Mouse (Mus musculus) gastrocnemius, adult 2 months (tissue): Measurements from ENCODE around the gene Manba. TPM values are rescaled to one million over a fixed set of nuclear protein-coding genes. Genes with fewer than 3 reads are reported as not detected.

Source experiments
- DNase-seq: peaks from one replicate; pipeline ENCODE4 v3.0.0; 2022
- H3K27ac ChIP-seq: fragments of 200-600 bp; 2 replicates; pipeline ENCODE4 v1.8.1; 2022; ENCODE audit warnings: mild to moderate bottlenecking
- H3K4me3 ChIP-seq: fragments of 200-600 bp; 2 replicates; pipeline ENCODE4 v1.8.1; 2022; ENCODE audit warnings: mild to moderate bottlenecking, moderate library complexity
- CTCF ChIP-seq: fragments of 200-600 bp; IDR thresholded peaks from 2 replicates; pipeline ENCODE4 v1.8.1; 2022; ENCODE audit warnings: antibody characterized with exemption, mild to moderate bottlenecking, moderate library complexity
- intact Hi-C: fragments of 180-260 bp; cut with DNase I; formaldehyde crosslinking; loops from one replicate; pipeline ENCODE4 v1.15.1; 2025
- total RNA-seq, 2 experiments: library from RNA; stranded (reverse); gene quantifications; 2 replicates each; pipeline ENCODE4 v1.2.3; 2021

The Manba gene
- total RNA-seq, 2 experiments from 2014 or later, result 2.3 to 5.6 TPM

DNA sequence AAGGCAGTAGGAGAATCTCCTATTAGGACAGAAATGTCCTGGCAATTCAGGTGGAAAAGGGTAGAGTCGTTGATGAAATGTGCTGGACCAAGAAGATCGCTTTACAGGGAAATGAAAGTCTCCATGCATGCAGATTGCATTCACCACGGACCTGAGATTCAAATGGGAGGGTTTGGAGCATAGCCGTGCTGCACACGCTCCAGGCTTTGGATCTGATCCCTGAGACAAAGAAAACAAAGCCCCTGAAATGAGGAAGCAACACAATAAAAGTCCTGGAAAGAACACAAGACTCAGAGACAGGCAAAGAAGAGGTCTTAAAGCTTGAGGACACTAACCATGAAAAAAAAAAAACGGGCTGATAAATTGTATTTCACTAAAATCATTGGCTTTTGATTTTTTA, 69.8 kb downstream of the Manba start:
- intact Hi-C loops, result no loop called here
- no peak overlapping the region for H3K4me3 ChIP-seq
- no peak for DNase-seq
- no peak overlapping the region for H3K27ac ChIP-seq
- no peak for TF ChIP-seq CTCF

DNA sequence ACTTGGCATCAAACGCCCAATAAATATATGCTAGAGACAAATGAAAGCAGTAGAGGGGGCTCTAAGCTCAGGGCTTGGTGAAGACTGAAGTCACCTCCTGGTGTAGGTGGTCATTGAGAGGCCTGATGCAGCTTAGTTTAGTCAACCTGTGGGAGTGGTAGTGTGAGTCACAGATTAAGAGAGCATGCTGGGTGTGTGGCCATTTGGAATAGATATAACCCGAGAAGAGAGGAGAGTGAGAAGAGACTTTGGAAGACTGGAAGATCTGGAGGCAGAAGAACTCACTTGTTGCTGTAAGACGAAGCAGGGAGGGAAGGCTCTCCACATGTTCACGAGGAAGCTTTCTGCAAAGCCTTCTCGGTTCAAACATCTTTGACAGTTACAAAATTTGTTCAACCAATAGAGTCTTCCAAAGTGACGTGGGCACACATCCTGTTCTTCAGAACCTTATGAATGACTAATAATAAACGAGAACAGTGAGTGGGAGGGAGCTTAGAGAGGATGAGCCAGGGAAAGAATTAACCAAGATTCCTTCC, 70.7 kb downstream of the Manba start:
- intact Hi-C loops, result no loop called here
- H3K4me3 ChIP-seq, result no peak overlapping the region
- no peak for DNase-seq
- TF ChIP-seq CTCF, result peak; percentile 45
- H3K27ac ChIP-seq, result peak overlapping the region; percentile 16; the same call in 1 of the 2 replicates

DNA sequence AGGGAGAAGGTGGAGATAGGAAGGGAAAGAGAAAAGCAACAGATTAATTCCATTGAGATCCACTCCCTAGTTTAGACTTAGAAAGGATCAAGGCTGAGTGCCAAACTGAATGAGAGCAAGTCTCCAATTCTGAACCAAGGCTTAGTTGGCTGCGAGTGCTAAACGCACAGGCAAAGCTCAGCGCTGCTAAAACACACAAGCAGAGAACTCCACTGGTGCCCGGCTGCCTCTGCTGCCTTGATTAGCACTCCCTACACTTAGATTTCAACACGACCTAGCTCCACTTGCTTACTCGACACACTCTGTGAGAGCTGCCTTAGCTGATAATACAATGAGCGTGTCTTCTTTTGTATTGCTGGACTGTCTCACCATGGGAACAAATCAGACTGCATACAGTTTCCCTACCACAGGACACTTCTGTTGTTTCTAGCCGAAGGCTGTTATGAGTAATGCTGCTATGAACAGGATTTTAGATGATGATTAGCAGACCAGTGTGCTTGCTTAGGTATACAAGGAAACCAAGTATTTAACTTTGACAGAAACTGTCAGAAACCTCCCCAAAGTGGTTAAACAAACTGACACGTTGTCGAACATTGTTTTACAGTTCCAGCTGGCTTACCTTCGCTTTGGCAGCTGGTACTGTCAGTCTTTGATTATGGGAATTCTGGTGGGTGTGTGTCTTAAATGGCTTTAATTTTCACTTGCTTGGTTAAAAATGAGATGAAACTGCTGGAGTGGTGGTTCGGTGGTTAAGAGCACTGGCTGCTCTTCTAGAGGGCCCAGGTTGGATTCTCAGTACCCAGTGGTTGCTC, 71.6 kb downstream of the Manba start:
- H3K4me3 ChIP-seq, result no peak overlapping the region
- peak; percentile 34 for DNase-seq
- peak overlapping the region; percentile 16; the same call in 1 of the 2 replicates for H3K27ac ChIP-seq
- intact Hi-C loops, result no loop called here
- TF ChIP-seq CTCF, result no peak

DNA sequence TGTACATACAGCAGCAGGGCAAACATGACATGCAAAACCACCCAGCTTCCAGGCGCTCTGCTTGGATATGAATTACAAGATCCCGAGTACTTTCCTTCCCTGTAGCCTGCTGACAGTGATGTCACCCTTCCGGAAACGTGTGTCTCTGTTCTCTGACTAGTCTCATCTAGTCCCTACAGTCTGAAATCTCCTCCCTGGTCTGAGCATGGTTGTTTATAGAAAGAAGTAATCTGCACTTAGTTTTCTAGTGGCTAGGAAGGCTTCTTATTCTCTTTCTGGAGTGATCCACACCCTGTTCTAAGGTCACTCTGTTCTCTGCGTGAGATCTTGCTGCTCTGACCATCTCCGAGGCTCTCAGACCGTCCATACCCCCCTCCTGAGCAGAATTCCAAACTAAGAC, 76.6 kb downstream of the Manba start:
- intact Hi-C loops, result no loop called here
- TF ChIP-seq CTCF, result no peak
- Histone ChIP-seq H3K27ac (no peak overlapping the region), H3K4me3 (no peak overlapping the region)
- no peak for DNase-seq

DNA sequence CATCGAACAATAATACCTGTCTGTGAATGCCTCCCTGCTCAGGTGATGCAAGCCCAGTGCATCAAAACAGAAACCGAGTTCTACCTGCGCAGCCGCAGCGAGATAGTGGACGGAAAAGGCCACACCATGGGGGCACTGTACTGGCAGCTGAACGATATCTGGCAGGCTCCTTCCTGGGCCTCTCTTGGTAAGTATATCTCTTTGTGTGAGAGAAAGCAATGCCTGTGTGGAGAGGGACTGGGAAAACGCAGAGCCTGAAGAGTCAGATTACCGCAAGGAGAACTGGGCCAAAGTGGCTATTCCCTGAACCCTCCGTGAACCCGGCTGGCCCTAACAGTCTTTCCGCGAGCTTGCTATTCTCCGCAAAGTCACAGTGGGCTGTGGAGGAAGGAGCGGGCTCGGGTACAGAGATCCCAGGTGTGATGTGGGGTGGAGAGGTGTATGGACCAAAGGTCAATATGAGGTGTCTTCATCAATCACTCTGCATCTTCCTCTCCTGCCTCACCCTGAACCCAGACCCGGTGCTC, 77.8 kb downstream of the Manba start:
- intact Hi-C loops, result no loop called here
- DNase-seq, result no peak
- no peak for TF ChIP-seq CTCF
- Histone ChIP-seq H3K4me3 (no peak overlapping the region), H3K27ac (no peak overlapping the region)

DNA sequence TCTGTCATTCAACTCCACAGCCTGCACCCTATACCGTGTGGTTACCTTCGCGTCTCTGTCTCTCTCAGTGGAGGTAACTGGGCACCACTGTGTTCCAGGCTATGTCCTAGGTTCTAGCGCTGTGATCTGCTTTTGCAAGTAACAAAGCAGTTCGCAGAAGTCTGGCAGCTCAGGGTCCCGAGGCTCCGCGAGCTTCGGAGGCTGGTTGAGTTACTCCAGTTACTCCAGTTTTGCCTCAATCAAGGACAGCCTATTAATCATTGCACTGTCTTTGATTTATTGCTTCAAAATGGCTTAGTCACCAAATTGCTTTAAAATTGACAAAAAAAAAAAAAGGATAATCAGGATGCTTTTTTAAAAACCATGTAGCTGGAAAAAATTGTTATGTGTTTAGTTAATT, 79.3 kb downstream of the Manba start:
- no peak for DNase-seq
- TF ChIP-seq CTCF, result no peak
- intact Hi-C loops, result no loop called here
- no peak overlapping the region for H3K4me3 ChIP-seq
- no peak overlapping the region for H3K27ac ChIP-seq

DNA sequence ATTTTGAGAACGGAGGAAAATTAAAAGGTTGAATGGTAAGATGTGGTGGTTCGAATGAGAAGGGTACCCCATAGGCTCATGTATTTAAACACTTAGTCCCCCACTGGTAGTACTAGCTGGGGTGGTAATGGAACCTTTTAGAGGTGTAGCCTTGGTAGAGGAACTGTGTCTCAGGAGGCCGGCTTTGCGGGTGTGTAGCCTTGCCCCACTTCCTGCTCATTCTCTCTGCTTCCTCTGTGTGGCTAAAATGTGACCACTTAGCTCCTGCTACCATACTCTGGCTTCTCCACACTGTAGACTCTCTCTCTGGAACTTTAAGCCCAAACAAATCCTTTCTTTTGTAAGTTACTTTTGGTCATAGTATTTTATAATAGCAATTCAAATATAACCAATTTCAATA, 79.9 kb downstream of the Manba start:
- no peak for TF ChIP-seq CTCF
- Histone ChIP-seq H3K4me3 (no peak overlapping the region), H3K27ac (no peak overlapping the region)
- DNase-seq, result no peak
- intact Hi-C loops, result no loop called here

DNA sequence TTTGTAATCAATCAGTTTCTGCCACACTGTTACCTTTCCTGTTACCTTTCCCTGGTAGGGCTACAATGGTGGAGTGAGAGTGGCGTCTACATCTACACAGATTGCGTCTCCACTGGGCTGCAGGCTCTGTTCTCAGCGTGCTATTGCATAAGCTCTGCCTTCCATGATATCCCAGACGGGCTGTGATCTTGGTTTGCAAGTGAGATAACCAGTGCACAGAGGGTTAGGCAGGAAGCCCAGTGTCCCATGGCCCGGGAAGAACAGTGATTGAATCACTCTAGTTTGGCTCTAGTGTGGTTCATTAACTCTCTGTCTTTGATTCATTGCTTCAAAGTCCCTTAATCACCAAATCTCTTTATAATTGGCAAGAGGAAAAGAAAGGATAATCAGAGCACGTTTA, 82.5 kb downstream of the Manba start:
- DNase-seq, result no peak
- no peak overlapping the region for H3K4me3 ChIP-seq
- no peak overlapping the region for H3K27ac ChIP-seq
- no peak for TF ChIP-seq CTCF
- intact Hi-C loops, result no loop called here

DNA sequence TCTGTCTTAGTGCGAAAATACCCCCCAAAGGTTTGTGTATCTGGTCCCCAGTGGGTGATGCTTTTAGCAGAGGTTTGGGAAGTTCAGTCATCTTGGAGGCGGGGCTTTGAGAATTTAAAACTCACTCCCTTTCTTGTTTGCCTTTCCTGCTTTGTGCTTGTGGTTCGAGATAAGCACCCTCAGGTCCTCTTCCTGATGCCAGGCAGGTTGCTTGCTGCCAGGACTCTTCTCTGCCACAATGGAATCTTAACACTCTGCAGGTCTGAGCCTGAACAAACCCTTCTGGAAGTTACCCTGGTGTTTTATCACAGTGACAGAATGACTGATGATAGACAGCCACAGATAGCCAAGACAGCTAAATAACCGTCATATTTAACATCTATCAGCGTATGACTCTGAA, 83.2 kb downstream of the Manba start:
- H3K4me3 ChIP-seq, result no peak overlapping the region
- DNase-seq, result no peak
- intact Hi-C loops, result no loop called here
- no peak overlapping the region for H3K27ac ChIP-seq
- TF ChIP-seq CTCF, result no peak

DNA sequence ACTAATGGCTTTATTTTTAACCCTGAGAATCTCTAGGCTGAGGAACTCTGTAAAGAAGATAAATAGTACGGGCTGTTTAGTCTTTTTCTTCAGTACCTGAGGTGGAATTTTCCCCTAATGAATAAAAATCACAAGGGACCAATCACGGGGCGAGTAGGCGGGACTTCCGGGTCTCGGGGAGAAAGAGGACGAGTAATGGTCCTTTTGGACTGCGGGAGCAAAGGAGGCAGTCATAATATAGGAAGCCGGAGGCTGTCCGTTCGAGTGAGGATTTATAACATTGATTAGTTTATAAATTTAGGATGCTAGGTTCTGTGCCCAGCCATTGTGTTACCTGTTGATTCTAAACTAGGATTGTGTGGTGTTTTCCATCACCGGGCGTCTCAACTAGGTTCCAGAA, 86.1 kb downstream of the Manba start:
- intact Hi-C loops, result no loop called here
- DNase-seq, result no peak

DNA sequence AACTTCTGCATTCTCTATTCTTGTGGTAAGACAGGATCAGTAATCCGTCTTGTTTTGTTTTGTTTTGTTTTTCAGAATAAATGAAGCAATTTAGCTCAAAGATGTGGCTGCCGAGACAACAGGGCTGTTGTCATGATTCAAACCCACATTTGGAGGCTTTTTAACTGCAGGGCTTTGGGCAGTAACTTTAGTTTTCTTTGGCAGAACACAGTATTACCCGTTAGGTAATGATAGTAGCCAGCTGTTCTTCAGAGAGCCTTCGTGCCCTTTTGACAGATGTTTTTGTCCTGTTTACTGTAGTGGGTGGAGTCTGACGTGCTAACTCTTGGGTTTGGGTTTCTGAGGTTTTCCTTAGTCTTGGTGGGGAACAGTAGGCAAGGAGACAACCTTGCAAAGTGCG, 87.6 kb downstream of the Manba start:
- no peak for TF ChIP-seq CTCF
- peak overlapping the region; percentile 63 for H3K27ac ChIP-seq
- peak; percentile 24 for DNase-seq
- no peak overlapping the region for H3K4me3 ChIP-seq
- intact Hi-C loops, result no loop called here

More for the DNA sequence above, 86.1 kb downstream of the Manba start:
- H3K4me3 ChIP-seq, result no peak overlapping the region
- TF ChIP-seq CTCF, result no peak
- no peak overlapping the region for H3K27ac ChIP-seq

DNA sequence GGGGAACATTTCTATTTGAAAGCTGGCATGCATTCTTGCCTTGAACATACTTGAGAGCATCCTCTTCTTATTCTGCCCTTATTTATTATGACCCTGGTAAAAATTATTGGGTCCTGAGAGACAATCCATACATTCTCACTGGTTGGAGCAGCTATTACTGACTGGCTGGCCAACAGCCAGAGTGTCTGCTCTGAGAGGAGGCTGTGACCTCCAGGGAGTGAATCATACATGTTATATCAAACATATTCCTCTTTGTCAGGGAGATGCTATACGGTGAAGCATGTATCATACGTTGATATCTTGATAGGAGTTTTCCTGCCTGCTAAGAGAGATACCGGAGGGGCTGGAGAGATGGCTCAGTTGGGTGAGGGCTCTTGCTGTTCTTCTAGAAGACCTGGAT, 89.7 kb downstream of the Manba start:
- intact Hi-C loops, result no loop called here
- no peak for DNase-seq
- no peak overlapping the region for H3K4me3 ChIP-seq
- no peak for TF ChIP-seq CTCF
- no peak overlapping the region for H3K27ac ChIP-seq

DNA sequence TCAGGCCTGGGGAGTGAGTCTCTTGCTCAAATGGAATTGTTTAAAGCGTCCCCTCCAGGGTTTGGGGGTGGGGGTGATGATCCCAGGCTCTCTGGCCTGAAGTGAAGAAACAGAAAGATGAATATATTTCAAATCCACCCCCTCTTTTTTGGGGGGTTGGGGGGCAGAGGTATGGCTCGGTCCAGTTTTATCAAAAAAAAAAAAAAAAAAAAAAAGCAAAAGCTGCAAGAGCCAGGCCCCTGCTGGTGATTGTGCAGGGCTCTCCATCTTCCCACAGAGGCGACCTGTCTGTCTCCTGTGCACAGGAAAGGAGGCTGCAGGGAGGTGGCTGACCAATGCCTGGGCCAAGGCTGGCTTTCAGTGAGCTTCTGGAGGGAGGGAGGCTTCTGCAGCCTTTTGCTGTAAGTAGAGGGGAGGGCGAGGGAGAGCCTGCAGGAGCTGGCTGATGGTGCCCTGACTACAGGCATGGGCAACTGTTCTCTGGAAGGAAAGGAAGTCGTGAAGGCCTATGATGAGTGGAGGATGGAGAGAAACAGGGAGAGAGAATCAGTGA, 93.3 kb downstream of the Manba start:
- TF ChIP-seq CTCF, result no peak
- intact Hi-C loops, result no loop called here
- H3K27ac ChIP-seq, result peak overlapping the region; percentile 70
- H3K4me3 ChIP-seq, result no peak overlapping the region
- DNase-seq, result peak; percentile 20
